Mouse (Mus musculus) small intestine, adult 10 weeks (tissue): ENCODE data around the gene Olfr1257. TPM values are rescaled to one million over a fixed set of nuclear protein-coding genes. Genes with fewer than 3 reads are reported as not detected.

ENCODE experiments used
- polyA plus RNA-seq: library from polyadenylated mRNA; stranded (reverse); fragments of 350-450 nt; fragmentation: Illumina TruSeq; extraction: RNeasy Lipid Tissue Mini Kit (QIAGEN cat#74804); gene quantifications from one replicate; pipeline ENCODE4 v1.2.3, GENCODE M21; 2014; ENCODE audit warnings: low replicate concordance

The Olfr1257 gene
- polyA plus RNA-seq: not detected

DNA sequence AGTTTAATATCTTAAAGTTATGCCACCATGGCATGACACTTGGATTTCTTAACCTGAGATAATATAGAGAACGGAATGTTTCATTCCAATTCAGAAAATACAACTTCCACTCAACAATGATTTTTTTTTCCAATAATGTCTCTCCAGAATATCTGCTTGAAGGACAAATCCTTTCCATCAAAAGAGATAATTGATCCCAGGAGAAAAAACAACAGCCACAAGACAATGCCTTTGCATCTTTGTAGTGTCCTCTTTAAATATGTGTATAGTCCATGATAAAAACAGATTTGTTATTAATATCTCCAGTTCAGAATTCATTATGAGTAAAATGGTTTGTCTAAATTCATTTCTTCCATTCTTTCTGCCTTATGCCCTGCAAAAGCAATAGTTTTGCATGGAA lies at the start of gene Olfr1257:
Gene Olfr1257, plus strand, starts transcription at position 301 of the 400 bp plus-strand sequence.

DNA sequence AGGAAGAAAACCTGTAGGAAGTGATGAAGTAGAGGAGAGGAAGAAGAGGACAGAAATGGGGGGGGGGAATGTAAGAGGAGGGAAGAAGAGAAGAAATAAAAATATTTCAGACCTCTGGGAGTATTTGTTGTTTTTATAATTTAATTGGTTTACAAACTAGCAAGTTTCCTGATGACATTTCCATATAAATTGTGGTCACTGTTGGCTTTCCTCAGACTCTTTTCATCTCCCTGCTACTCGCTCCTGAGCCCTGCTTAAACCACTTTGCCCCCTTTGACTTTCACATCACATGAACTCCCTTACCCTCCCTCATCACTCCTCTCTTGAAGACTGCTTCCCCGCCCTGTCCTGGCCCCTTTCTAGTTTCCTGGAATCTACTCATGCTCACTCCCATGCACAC lies 36.8 kb upstream of the Olfr1257 start, which contains the start of gene Olfr1256:
Gene Olfr1256, minus strand, starts transcription at position 101 of the 400 bp plus-strand sequence.

DNA sequence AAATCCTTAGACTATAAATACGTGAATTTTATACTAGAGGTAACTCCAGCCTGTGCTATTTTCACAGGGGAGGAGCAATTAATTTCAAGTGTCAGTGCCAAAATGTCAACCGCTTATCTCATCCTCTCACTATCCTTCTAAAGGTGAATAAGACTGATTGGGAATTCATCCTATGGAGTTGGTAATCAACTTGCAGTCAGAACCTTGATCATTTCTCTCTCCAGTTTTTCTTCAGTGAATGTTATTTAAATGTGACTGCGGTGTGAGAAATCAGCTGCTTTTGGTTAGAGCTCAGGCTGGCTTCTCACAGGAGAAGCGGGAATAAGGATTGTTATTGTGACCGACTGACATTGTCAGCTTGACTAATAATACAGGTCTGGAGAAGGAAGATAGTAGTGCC lies 30.1 kb upstream of the Olfr1257 start, which contains the start of gene Olfr48:
Gene Olfr48, minus strand, starts transcription at position 101 of the 400 bp plus-strand sequence.

DNA sequence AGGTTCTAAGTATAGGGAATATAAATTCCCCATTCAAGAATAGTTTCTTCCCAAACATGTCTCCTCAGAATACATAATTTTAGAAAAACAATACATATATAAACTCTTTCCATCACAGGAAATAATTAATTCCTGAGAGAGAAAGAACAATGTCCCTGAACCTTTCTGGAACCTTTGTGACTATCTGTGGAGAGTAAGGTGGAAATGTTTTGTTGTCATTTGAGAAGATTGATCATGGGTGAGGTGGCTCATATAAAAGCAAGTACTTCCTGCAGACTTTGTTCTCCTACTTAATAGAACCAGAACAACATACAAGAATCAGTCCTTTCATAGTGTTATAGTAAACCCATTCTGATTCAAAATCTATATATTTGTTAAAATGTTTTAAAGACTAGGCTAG lies 48.8 kb downstream of the Olfr1257 start, which contains the start of gene Olfr1258:
Gene Olfr1258, plus strand, starts transcription at position 301 of the 400 bp plus-strand sequence.

Other genes starting within 250 kb of the Olfr1257 start
- gene Olfr1249, start 243.5 kb upstream of the Olfr1257 start, polyA plus RNA-seq: not detected
- not detected for gene Olfr1250, start 217.0 kb upstream of the Olfr1257 start, polyA plus RNA-seq
- not detected for gene Olfr1251, start 206.5 kb upstream of the Olfr1257 start, polyA plus RNA-seq
- not detected for gene Olfr1252, start 153.4 kb upstream of the Olfr1257 start, polyA plus RNA-seq
- not detected for gene Olfr1253, start 121.3 kb upstream of the Olfr1257 start, polyA plus RNA-seq
- gene Olfr1254, start 84.8 kb upstream of the Olfr1257 start, polyA plus RNA-seq: not detected
- gene Olfr1255, start 66.4 kb upstream of the Olfr1257 start, polyA plus RNA-seq: not detected
- not detected for gene Olfr1256, start 36.9 kb upstream of the Olfr1257 start, polyA plus RNA-seq
- gene Olfr48, start 30.2 kb upstream of the Olfr1257 start, polyA plus RNA-seq: not detected
- not detected for gene Olfr1258, start 48.9 kb downstream of the Olfr1257 start, polyA plus RNA-seq
- gene Olfr1259, start 70.2 kb downstream of the Olfr1257 start, polyA plus RNA-seq: not detected
- gene Olfr1260, start 95.9 kb downstream of the Olfr1257 start, polyA plus RNA-seq: not detected
- not detected for gene Olfr1261, start 112.8 kb downstream of the Olfr1257 start, polyA plus RNA-seq
- not detected for gene Olfr1262, start 121.7 kb downstream of the Olfr1257 start, polyA plus RNA-seq
- gene Olfr1263, start 133.7 kb downstream of the Olfr1257 start, polyA plus RNA-seq: not detected
- gene Olfr1264, start 147.1 kb downstream of the Olfr1257 start, polyA plus RNA-seq: not detected
- gene Olfr1265, start 156.9 kb downstream of the Olfr1257 start, polyA plus RNA-seq: not detected
- gene Olfr140, start 185.2 kb downstream of the Olfr1257 start, polyA plus RNA-seq: not detected
- gene Olfr1269, start 243.0 kb downstream of the Olfr1257 start, polyA plus RNA-seq: not detected